Mouse (Mus musculus): ENCODE data around the gene Wnt7a. TPM values are rescaled to one million over a fixed set of nuclear protein-coding genes. Genes with fewer than 3 reads are reported as not detected.

Wnt7a gene
- polyA plus RNA-seq, 1 experiment from 2014 or later: 0.70 TPM

- H3K4me3 ChIP-seq: no peak overlapping the region
- no peak for DNase-seq (ENCODE audit: low spot score)
- 28% methylated on average over 9 of the region's 9 CpGs for WGBS
- H3K27ac ChIP-seq: no peak overlapping the region
- peaks cover 27% of the 10 kb centered on the region for H3K4me1 ChIP-seq
- H3K36me3 ChIP-seq: no peaks in the 10 kb centered on the region
- peaks cover 67% of the 10 kb centered on the region for H3K27me3 ChIP-seq (ENCODE audit: insufficient read depth, poor library complexity, severe bottlenecking)
- H3K9me3 ChIP-seq: no peaks in the 10 kb centered on the region
These were observed 61.5 kb downstream of the Wnt7a start for GRCm38 (mm10) chr6:91349620-91350019.

GRCm38 (mm10) chr6:91347721-91348120, 63.4 kb downstream of the Wnt7a start:
- no peak overlapping the region for H3K27ac ChIP-seq
- H3K4me1 ChIP-seq: peaks cover 27% of the 10 kb centered on the region
- no peaks in the 10 kb centered on the region for H3K36me3 ChIP-seq
- DNase-seq (ENCODE audit: low spot score): no peak
- peaks cover 82% of the 10 kb centered on the region for H3K27me3 ChIP-seq (ENCODE audit: insufficient read depth, poor library complexity, severe bottlenecking)
- no peaks in the 10 kb centered on the region for H3K9me3 ChIP-seq
- H3K4me3 ChIP-seq: no peak overlapping the region
- 10% methylated on average over 7 of the region's 7 CpGs for WGBS

GRCm38 (mm10) chr6:91346906-91347156, 64.3 kb downstream of the Wnt7a start:
- WGBS: 43% methylated on average over 3 of the region's 3 CpGs
- H3K4me1 ChIP-seq: peaks cover 27% of the 10 kb centered on the region

GRCm38 (mm10) chr6:91346071-91346905, 64.9 kb downstream of the Wnt7a start:
- no peaks in the 10 kb centered on the region for H3K36me3 ChIP-seq
- WGBS: 36% methylated on average over 10 of the region's 10 CpGs
- no peaks in the 10 kb centered on the region for H3K9me3 ChIP-seq
- peaks cover 27% of the 10 kb centered on the region for H3K4me1 ChIP-seq
- no peak overlapping the region for H3K4me3 ChIP-seq
- no peak overlapping the region for H3K27ac ChIP-seq
- DNase-seq (ENCODE audit: low spot score): no peak
- H3K27me3 ChIP-seq (ENCODE audit: insufficient read depth, poor library complexity, severe bottlenecking): peaks cover 75% of the 10 kb centered on the region

More at GRCm38 (mm10) chr6:91346906-91347156, 64.3 kb downstream of the Wnt7a start:
- H3K9me3 ChIP-seq: no peaks in the 10 kb centered on the region
- no peak overlapping the region for H3K27ac ChIP-seq
- no peak for DNase-seq (ENCODE audit: low spot score)
- H3K4me3 ChIP-seq: no peak overlapping the region
- no peaks in the 10 kb centered on the region for H3K36me3 ChIP-seq
- peaks cover 80% of the 10 kb centered on the region for H3K27me3 ChIP-seq (ENCODE audit: insufficient read depth, poor library complexity, severe bottlenecking)

- Histone ChIP-seq H3K9me3 (no peaks in the 10 kb centered on the region), H3K36me3 (no peaks in the 10 kb centered on the region), H3K4me1 (peaks cover 27% of the 10 kb centered on the region), H3K27me3 (ENCODE audit: insufficient read depth, poor library complexity, severe bottlenecking) (peaks cover 71% of the 10 kb centered on the region), H3K27ac (no peak overlapping the region), H3K4me3 (no peak overlapping the region)
- WGBS: 51% methylated on average over 5 of the region's 5 CpGs
- no peak for DNase-seq (ENCODE audit: low spot score)
These were observed 66.1 kb downstream of the Wnt7a start for GRCm38 (mm10) chr6:91345091-91345490.

GRCm38 (mm10) chr6:91339612-91340246, 71.4 kb downstream of the Wnt7a start:
- Histone ChIP-seq H3K36me3 (no peaks in the 10 kb centered on the region), H3K27ac (no peak overlapping the region), H3K4me3 (no peak overlapping the region), H3K9me3 (no peaks in the 10 kb centered on the region), H3K27me3 (ENCODE audit: insufficient read depth, poor library complexity, severe bottlenecking) (peaks cover 59% of the 10 kb centered on the region), H3K4me1 (no peaks in the 10 kb centered on the region)
- WGBS: 76% methylated on average over 8 of the region's 8 CpGs
- DNase-seq (ENCODE audit: low spot score): no peak

GRCm38 (mm10) chr6:91335470-91335869, 75.7 kb downstream of the Wnt7a start:
- Histone ChIP-seq H3K27me3 (ENCODE audit: insufficient read depth, poor library complexity, severe bottlenecking) (peaks cover 70% of the 10 kb centered on the region), H3K4me3 (no peak overlapping the region), H3K9me3 (no peaks in the 10 kb centered on the region), H3K27ac (no peak overlapping the region), H3K36me3 (no peaks in the 10 kb centered on the region), H3K4me1 (0 out of 2 replicates have a peak, but pooled peaks cover 6% of the 10 kb centered on the region)
- no peak for DNase-seq (ENCODE audit: low spot score)
- WGBS: 70% methylated on average over 1 of the region's 1 CpGs

- Histone ChIP-seq H3K4me1 (0 out of 2 replicates have a peak, but pooled peaks cover 9% of the 10 kb centered on the region), H3K27ac (no peak overlapping the region)
These were observed 79.3 kb downstream of the Wnt7a start for GRCm38 (mm10) chr6:91331886-91332285.

GRCm38 (mm10) chr6:91325556-91325955, 85.6 kb downstream of the Wnt7a start:
- peaks cover 8% of the 10 kb centered on the region; the same call in 1 of the 2 replicates for H3K4me1 ChIP-seq
- H3K36me3 ChIP-seq: no peaks in the 10 kb centered on the region

More at GRCm38 (mm10) chr6:91331886-91332285, 79.3 kb downstream of the Wnt7a start:
- DNase-seq (ENCODE audit: low spot score): no peak
- 90% methylated on average over 8 of the region's 8 CpGs for WGBS
- no peaks in the 10 kb centered on the region for H3K9me3 ChIP-seq
- H3K36me3 ChIP-seq: no peaks in the 10 kb centered on the region
- H3K4me3 ChIP-seq: no peak overlapping the region
- H3K27me3 ChIP-seq (ENCODE audit: insufficient read depth, poor library complexity, severe bottlenecking): peaks cover 53% of the 10 kb centered on the region

GRCm38 (mm10) chr6:91324752-91325151, 86.4 kb downstream of the Wnt7a start:
- no peaks in the 10 kb centered on the region for H3K36me3 ChIP-seq
- no peak overlapping the region for H3K4me3 ChIP-seq
- peaks cover 8% of the 10 kb centered on the region; the same call in 1 of the 2 replicates for H3K4me1 ChIP-seq
- WGBS: 52% methylated on average over 11 of the region's 11 CpGs
- H3K9me3 ChIP-seq: no peaks in the 10 kb centered on the region
- DNase-seq (ENCODE audit: low spot score): no peak
- peaks cover 46% of the 10 kb centered on the region for H3K27me3 ChIP-seq (ENCODE audit: insufficient read depth, poor library complexity, severe bottlenecking)
- H3K27ac ChIP-seq: 0 out of 2 replicates have a peak overlapping the region, but pooled peaks have one; percentile 3

More at GRCm38 (mm10) chr6:91325556-91325955, 85.6 kb downstream of the Wnt7a start:
- Histone ChIP-seq H3K27me3 (ENCODE audit: insufficient read depth, poor library complexity, severe bottlenecking) (peaks cover 46% of the 10 kb centered on the region), H3K27ac (no peak overlapping the region), H3K4me3 (no peak overlapping the region), H3K9me3 (no peaks in the 10 kb centered on the region)
- WGBS: 77% methylated on average over 4 of the region's 4 CpGs
- DNase-seq (ENCODE audit: low spot score): no peak

GRCm38 (mm10) chr6:91322001-91322772, 89.0 kb downstream of the Wnt7a start:
- H3K9me3 ChIP-seq: no peaks in the 10 kb centered on the region
- WGBS: 78% methylated on average over 9 of the region's 9 CpGs
- no peaks in the 10 kb centered on the region for H3K36me3 ChIP-seq
- H3K4me1 ChIP-seq: peaks cover 6% of the 10 kb centered on the region; the same call in 1 of the 2 replicates
- no peak for DNase-seq (ENCODE audit: low spot score)
- peaks cover 37% of the 10 kb centered on the region for H3K27me3 ChIP-seq (ENCODE audit: insufficient read depth, poor library complexity, severe bottlenecking)
- H3K27ac ChIP-seq: no peak overlapping the region
- no peak overlapping the region for H3K4me3 ChIP-seq
